Mouse (Mus musculus) G1E (cell line): Measurements from ENCODE around the gene Serinc5. TPM values are rescaled to one million over a fixed set of nuclear protein-coding genes. Genes with fewer than 3 reads are reported as not detected.

Experiments
- ATAC-seq: 2 replicates; pipeline ENCODE4 v1.8.0; 2016; ENCODE audit warnings: mild to moderate bottlenecking; ENCODE audit not compliant: insufficient number of reproducible peaks, poor library complexity, low FRiP score, severe bottlenecking; ENCODE audit errors: extremely low read depth
- DNase-seq: peaks from one replicate; pipeline ENCODE4 v3.0.0; 2012; ENCODE audit warnings: low spot score
- H3K27me3 ChIP-seq: 2 replicates; pipeline ENCODE4 v1.6.1; 2012; ENCODE audit warnings: mild to moderate bottlenecking, low read length, inconsistent platforms; ENCODE audit not compliant: insufficient read depth
- H3K36me3 ChIP-seq: replicated peaks from 2 replicates; pipeline ENCODE3; 2012; ENCODE audit warnings: mild to moderate bottlenecking, inconsistent platforms
- H3K4me1 ChIP-seq: 2 replicates; pipeline ENCODE4 v1.6.1; 2012; ENCODE audit warnings: low read depth, low read length, inconsistent platforms, mixed read lengths; ENCODE audit not compliant: insufficient read depth
- H3K4me3 ChIP-seq: 2 replicates; pipeline ENCODE4 v1.5.1; 2012; ENCODE audit warnings: low read depth, mild to moderate bottlenecking, inconsistent platforms, low read length, moderate library complexity, mixed read lengths
- H3K9me3 ChIP-seq: replicated peaks from 2 replicates; pipeline ENCODE4 v1.6.1; 2012; ENCODE audit warnings: inconsistent platforms
- CTCF ChIP-seq: IDR thresholded peaks from 2 replicates; pipeline ENCODE4 v1.5.1; 2012; ENCODE audit warnings: low read depth, low read length, inconsistent platforms, mixed read lengths
- GATA1 ChIP-seq: IDR thresholded peaks from 2 replicates; pipeline ENCODE4 v1.6.1; 2012; ENCODE audit warnings: borderline replicate concordance, low read length, inconsistent platforms, mixed read lengths
- GATA2 ChIP-seq: IDR thresholded peaks from 2 replicates; pipeline ENCODE4 v1.6.1; 2012; ENCODE audit warnings: low read depth, low read length, inconsistent platforms, borderline replicate concordance
- POLR2AphosphoS5 ChIP-seq: IDR thresholded peaks from 2 replicates; pipeline ENCODE4 v1.6.1; 2012; ENCODE audit warnings: low read depth, low read length, inconsistent platforms; ENCODE audit not compliant: insufficient replicate concordance
- TAL1 ChIP-seq: conservative IDR thresholded peaks from 2 replicates; pipeline ENCODE4 v1.6.1; 2012; ENCODE audit warnings: low read depth, low read length, inconsistent platforms, mixed read lengths
- polyA plus RNA-seq: library from polyadenylated mRNA; stranded (reverse); fragments of >175 nt; gene quantifications from 2 replicates; pipeline ENCODE4 v1.2.3, GENCODE M21; 2012
- total RNA-seq, 2 experiments: library from RNA; stranded (forward) in 1 of 2; stranded (reverse) in 1 of 2; fragments of 200-1000 nt in 1 of 2; fragments of >200 nt in 1 of 2; fragmentation: Nextera tagmentation in 1 of 2; gene quantifications; 2 replicates each; pipeline ENCODE4 v1.2.3; 2014 to 2017

Serinc5 gene
- total and polyA plus RNA-seq, 3 experiments: 7.1 to 43.2 (median 13.2) TPM

GRCm38 (mm10) chr13:92675308-92675707 is 64.4 kb downstream of the Serinc5 start:
- Histone ChIP-seq H3K27me3 (no peaks in the 10 kb centered on the region), H3K4me3 (no peak overlapping the region), H3K4me1 (peaks cover 9% of the 10 kb centered on the region), H3K36me3 (peaks cover 8% of the 10 kb centered on the region), H3K9me3 (no peaks in the 10 kb centered on the region)
- DNase-seq (no peak), ATAC-seq (no peak)
- TF ChIP-seq GATA1: no peak
- no peak for TF ChIP-seq TAL1
- TF ChIP-seq POLR2AphosphoS5: no peak
- TF ChIP-seq CTCF: no peak
- no peak for TF ChIP-seq GATA2

GRCm38 (mm10) chr13:92675897-92676584 is 65.2 kb downstream of the Serinc5 start:
- TF ChIP-seq CTCF: no peak
- no peak for TF ChIP-seq TAL1
- TF ChIP-seq GATA2: no peak
- no peak for TF ChIP-seq POLR2AphosphoS5
- TF ChIP-seq GATA1: no peak
- no peak for DNase-seq
- Histone ChIP-seq H3K4me1 (peaks cover 9% of the 10 kb centered on the region), H3K9me3 (no peaks in the 10 kb centered on the region), H3K27me3 (no peaks in the 10 kb centered on the region), H3K4me3 (no peak overlapping the region), H3K36me3 (peaks cover 8% of the 10 kb centered on the region)
- ATAC-seq: no peak

- H3K36me3 ChIP-seq: peaks cover 11% of the 10 kb centered on the region
- no peak for TF ChIP-seq POLR2AphosphoS5
- no peak for TF ChIP-seq CTCF
- no peak for TF ChIP-seq GATA1
- no peak for TF ChIP-seq TAL1
- DNase-seq: no peak
- H3K9me3 ChIP-seq: no peaks in the 10 kb centered on the region
- ATAC-seq: no peak
- H3K4me3 ChIP-seq: no peak overlapping the region
- H3K4me1 ChIP-seq: peaks cover 9% of the 10 kb centered on the region
- no peaks in the 10 kb centered on the region for H3K27me3 ChIP-seq
Observed at GRCm38 (mm10) chr13:92677656-92678055, 66.8 kb downstream of the Serinc5 start.

GRCm38 (mm10) chr13:92679661-92680060 is 68.8 kb downstream of the Serinc5 start:
- no peak for ATAC-seq
- peaks cover 20% of the 10 kb centered on the region for H3K36me3 ChIP-seq
- H3K4me1 ChIP-seq: peaks cover 9% of the 10 kb centered on the region
- no peaks in the 10 kb centered on the region for H3K9me3 ChIP-seq
- no peak overlapping the region for H3K4me3 ChIP-seq
- TF ChIP-seq TAL1 (no peak), POLR2AphosphoS5 (no peak), CTCF (no peak), GATA2 (no peak), GATA1 (no peak)
- no peak for DNase-seq
- no peaks in the 10 kb centered on the region for H3K27me3 ChIP-seq

- Histone ChIP-seq H3K9me3 (no peaks in the 10 kb centered on the region), H3K36me3 (peaks cover 23% of the 10 kb centered on the region), H3K4me1 (peaks cover 2% of the 10 kb centered on the region; the same call in 1 of the 2 replicates), H3K4me3 (no peak overlapping the region), H3K27me3 (no peaks in the 10 kb centered on the region)
- ATAC-seq: no peak
- TF ChIP-seq GATA1: no peak
- no peak for TF ChIP-seq POLR2AphosphoS5
- no peak for TF ChIP-seq GATA2
- DNase-seq: no peak
Observed at GRCm38 (mm10) chr13:92681541-92681940, 70.7 kb downstream of the Serinc5 start.

GRCm38 (mm10) chr13:92682833-92683232 is 71.9 kb downstream of the Serinc5 start:
- ATAC-seq (no peak), DNase-seq (no peak)
- Histone ChIP-seq H3K27me3 (no peaks in the 10 kb centered on the region), H3K4me1 (no peaks in the 10 kb centered on the region), H3K9me3 (no peaks in the 10 kb centered on the region), H3K4me3 (no peak overlapping the region), H3K36me3 (peaks cover 23% of the 10 kb centered on the region)
- TF ChIP-seq POLR2AphosphoS5 (no peak), TAL1 (no peak), GATA1 (no peak), GATA2 (no peak), CTCF (no peak)
